Mouse (Mus musculus): ENCODE measurements around the gene Pdpn.
"Not testable (repeated sequence)": the region's sequence is repeated elsewhere in the genome, so short reads cannot be mapped to it uniquely, and the experiment has no call there.

The Pdpn gene

GRCm38 (mm10) chr4:143299325-143300070 is at the start of gene Pdpn:
Gene Pdpn (minus strand): TSS chr4:143299564.
- ATAC-seq (ENCODE audit: insufficient number of reproducible peaks, low FRiP score, low TSS enrichment): no peak

GRCm38 (mm10) chr4:143348678-143349077 is 49.3 kb upstream of the Pdpn start:
- ATAC-seq (ENCODE audit: insufficient number of reproducible peaks, low FRiP score, low TSS enrichment): no peak

GRCm38 (mm10) chr4:143345491-143345890 is 46.1 kb upstream of the Pdpn start:
- ATAC-seq (ENCODE audit: insufficient number of reproducible peaks, low FRiP score, low TSS enrichment): not testable (repeated sequence)

- ATAC-seq (ENCODE audit: insufficient number of reproducible peaks, low FRiP score, low TSS enrichment): peak; percentile 72; the same call in 1 of the 2 replicates
Measured at GRCm38 (mm10) chr4:143341470-143341869, 42.1 kb upstream of the Pdpn start.

- ATAC-seq (ENCODE audit: insufficient number of reproducible peaks, low FRiP score, low TSS enrichment): no peak
Measured at GRCm38 (mm10) chr4:143339808-143340207, 40.4 kb upstream of the Pdpn start.

GRCm38 (mm10) chr4:143336096-143336495 is 36.7 kb upstream of the Pdpn start:
- ATAC-seq (ENCODE audit: insufficient number of reproducible peaks, low FRiP score, low TSS enrichment): no peak

GRCm38 (mm10) chr4:143334995-143335394 is 35.6 kb upstream of the Pdpn start:
- no peak for ATAC-seq (ENCODE audit: insufficient number of reproducible peaks, low FRiP score, low TSS enrichment)

- no peak for ATAC-seq (ENCODE audit: insufficient number of reproducible peaks, low FRiP score, low TSS enrichment)
Measured at GRCm38 (mm10) chr4:143334145-143334544, 34.8 kb upstream of the Pdpn start.

- no peak for ATAC-seq (ENCODE audit: insufficient number of reproducible peaks, low FRiP score, low TSS enrichment)
Measured at GRCm38 (mm10) chr4:143331787-143332186, 32.4 kb upstream of the Pdpn start.

- no peak for ATAC-seq (ENCODE audit: insufficient number of reproducible peaks, low FRiP score, low TSS enrichment)
Measured at GRCm38 (mm10) chr4:143330566-143330965, 31.2 kb upstream of the Pdpn start.

GRCm38 (mm10) chr4:143325625-143325941 is 26.2 kb upstream of the Pdpn start:
- peak; percentile 75; the same call in 1 of the 2 replicates for ATAC-seq (ENCODE audit: insufficient number of reproducible peaks, low FRiP score, low TSS enrichment)

- ATAC-seq (ENCODE audit: insufficient number of reproducible peaks, low FRiP score, low TSS enrichment): no peak
Measured at GRCm38 (mm10) chr4:143324925-143325624, 25.7 kb upstream of the Pdpn start.

GRCm38 (mm10) chr4:143324176-143324924 is 25.0 kb upstream of the Pdpn start:
- no peak for ATAC-seq (ENCODE audit: insufficient number of reproducible peaks, low FRiP score, low TSS enrichment)

GRCm38 (mm10) chr4:143313299-143313698 is 13.9 kb upstream of the Pdpn start:
- no peak for ATAC-seq (ENCODE audit: insufficient number of reproducible peaks, low FRiP score, low TSS enrichment)

GRCm38 (mm10) chr4:143311341-143311740 is 12.0 kb upstream of the Pdpn start:
- no peak for ATAC-seq (ENCODE audit: insufficient number of reproducible peaks, low FRiP score, low TSS enrichment)

- no peak for ATAC-seq (ENCODE audit: insufficient number of reproducible peaks, low FRiP score, low TSS enrichment)
Measured at GRCm38 (mm10) chr4:143305987-143306772, 6.8 kb upstream of the Pdpn start.

GRCm38 (mm10) chr4:143305031-143305430 is 5.7 kb upstream of the Pdpn start:
- no peak for ATAC-seq (ENCODE audit: insufficient number of reproducible peaks, low FRiP score, low TSS enrichment)

GRCm38 (mm10) chr4:143302279-143302890 is 3.0 kb upstream of the Pdpn start:
- no peak for ATAC-seq (ENCODE audit: insufficient number of reproducible peaks, low FRiP score, low TSS enrichment)

- no peak for ATAC-seq (ENCODE audit: insufficient number of reproducible peaks, low FRiP score, low TSS enrichment)
Measured at GRCm38 (mm10) chr4:143301875-143302274, 2.5 kb upstream of the Pdpn start.

GRCm38 (mm10) chr4:143301042-143301441 is 1.7 kb upstream of the Pdpn start:
- ATAC-seq (ENCODE audit: insufficient number of reproducible peaks, low FRiP score, low TSS enrichment): no peak

Measured in cerebellum, adult (tissue).